Mouse (Mus musculus) myocyte (in vitro differentiated cells): ENCODE results near the gene A230072I06Rik. TPM values are rescaled to one million over a fixed set of nuclear protein-coding genes. Genes with fewer than 3 reads are reported as not detected.

Experiments
- H3K27me3 ChIP-seq: one replicate; pipeline ENCODE4 v1.6.1; 2011; ENCODE audit not compliant: control insufficient read depth, insufficient read depth, insufficient read length
- H3K36me3 ChIP-seq: one replicate; pipeline ENCODE4 v1.6.1; 2011; ENCODE audit not compliant: control insufficient read depth, insufficient read depth
- H3K4me2 ChIP-seq: one replicate; pipeline ENCODE4 v1.6.1; 2011; ENCODE audit warnings: low read depth, control low read depth
- H3K4me3 ChIP-seq: one replicate; pipeline ENCODE4 v1.5.1; 2011; ENCODE audit warnings: mild to moderate bottlenecking, control low read depth, moderate library complexity
- H3K79me2 ChIP-seq: one replicate; pipeline ENCODE4 v1.6.1; 2011; ENCODE audit not compliant: control insufficient read depth, insufficient read depth
- H3ac ChIP-seq: one replicate; pipeline ENCODE4 v1.6.1; 2011; ENCODE audit not compliant: control insufficient read depth, insufficient read length
- CEBPB ChIP-seq: IDR thresholded peaks from 2 replicates; pipeline ENCODE4 v1.6.1; 2011; ENCODE audit warnings: mild to moderate bottlenecking, moderate library complexity; ENCODE audit not compliant: poor library complexity, insufficient read depth, severe bottlenecking
- E2F4 ChIP-seq: IDR thresholded peaks from one replicate; pipeline ENCODE4 v1.6.1; 2011; ENCODE audit warnings: mild to moderate bottlenecking, control low read depth, moderate library complexity; ENCODE audit not compliant: insufficient read depth
- MAX ChIP-seq: IDR thresholded peaks from one replicate; pipeline ENCODE4 v1.6.1; 2011; ENCODE audit warnings: low read depth, mild to moderate bottlenecking, control low read depth
- MYOD1 ChIP-seq, 3 experiments: IDR thresholded peaks; one replicate each; pipeline ENCODE4 v1.6.1; 2011; ENCODE audit warnings: control low read depth in 2 of 3, low read depth in 2 of 3, mild to moderate bottlenecking in 2 of 3, moderate library complexity in 1 of 3; ENCODE audit not compliant: insufficient read length in 2 of 3, control insufficient read depth in 1 of 3
- MYOG ChIP-seq, 3 experiments: IDR thresholded peaks; one replicate each; pipeline ENCODE4 v1.6.1; 2011; ENCODE audit warnings: control low read depth in 2 of 3, low read depth in 2 of 3, mild to moderate bottlenecking in 2 of 3; ENCODE audit not compliant: insufficient read length in 2 of 3, control insufficient read depth in 1 of 3, insufficient read depth in 1 of 3
- POLR2A ChIP-seq: IDR thresholded peaks from one replicate; pipeline ENCODE4 v1.6.1; 2011; ENCODE audit warnings: low read depth, mild to moderate bottlenecking, control low read depth, moderate library complexity; ENCODE audit not compliant: insufficient read length
- POLR2AphosphoS2 ChIP-seq: IDR thresholded peaks from one replicate; pipeline ENCODE4 v1.6.1; 2011; ENCODE audit warnings: low read depth, control low read depth; ENCODE audit not compliant: insufficient read length
- REST ChIP-seq: IDR thresholded peaks from one replicate; pipeline ENCODE4 v1.6.1; 2011; ENCODE audit warnings: mild to moderate bottlenecking, control low read depth, moderate library complexity; ENCODE audit not compliant: insufficient read depth, insufficient read length
- SRF ChIP-seq: IDR thresholded peaks from one replicate; pipeline ENCODE4 v1.6.1; 2011; ENCODE audit warnings: low read depth; ENCODE audit not compliant: control insufficient read depth, insufficient read length
- TCF12 ChIP-seq: IDR thresholded peaks from one replicate; pipeline ENCODE4 v1.6.1; 2011; ENCODE audit warnings: mild to moderate bottlenecking, control low read depth; ENCODE audit not compliant: poor library complexity, insufficient read depth, severe bottlenecking
- TCF3 ChIP-seq: IDR thresholded peaks from one replicate; pipeline ENCODE4 v1.6.1; 2011; ENCODE audit warnings: low read depth, control low read depth; ENCODE audit not compliant: insufficient read length
- USF1 ChIP-seq: IDR thresholded peaks from one replicate; pipeline ENCODE4 v1.6.1; 2011; ENCODE audit warnings: low read depth, mild to moderate bottlenecking, control low read depth, moderate library complexity
- polyA plus RNA-seq: library from polyadenylated mRNA; unstranded; fragments of >200 nt; fragmentation: generic; extraction: Trizol; gene quantifications from one replicate; pipeline ENCODE4 v1.2.1, GENCODE M21; 2012; ENCODE audit warnings: missing spikeins

A230072I06Rik gene
- polyA plus RNA-seq, 1 experiment = not detected

GRCm38 (mm10) chr8:12259890-12260289 lies 18.7 kb upstream of the A230072I06Rik start:
- H3K36me3 ChIP-seq = no peaks in the 10 kb centered on the region
- TF ChIP-seq MYOG (IDR thresholded peaks at IDR 0.05; ENCODE audit: control insufficient read depth in 1 of 3, insufficient read depth in 1 of 3, insufficient read length in 2 of 3, low read depth in 2 of 3) = no peak
- TF ChIP-seq POLR2AphosphoS2 = no peak
- no peak for TF ChIP-seq POLR2A
- TF ChIP-seq E2F4 = no peak
- H3ac ChIP-seq = no peak overlapping the region
- H3K4me2 ChIP-seq = no peak overlapping the region
- no peak overlapping the region for H3K4me3 ChIP-seq
- H3K79me2 ChIP-seq = no peaks in the 10 kb centered on the region
- H3K27me3 ChIP-seq = no peaks in the 10 kb centered on the region

- H3K4me3 ChIP-seq = no peak overlapping the region
- no peak for TF ChIP-seq MYOD1 (IDR thresholded peaks at IDR 0.05; ENCODE audit: control insufficient read depth in 1 of 3, insufficient read length in 2 of 3, low read depth in 2 of 3)
- no peak for TF ChIP-seq E2F4
- no peak for TF ChIP-seq MAX
- TF ChIP-seq POLR2AphosphoS2 = no peak
- no peak for TF ChIP-seq CEBPB
- TF ChIP-seq MYOG (IDR thresholded peaks at IDR 0.05; ENCODE audit: control insufficient read depth in 1 of 3, insufficient read depth in 1 of 3, insufficient read length in 2 of 3, low read depth in 2 of 3) = no peak
- no peak for TF ChIP-seq REST
- no peak for TF ChIP-seq USF1
- TF ChIP-seq TCF3 = no peak
- TF ChIP-seq SRF = no peak
- no peak for TF ChIP-seq TCF12
- TF ChIP-seq POLR2A = no peak
- no peaks in the 10 kb centered on the region for H3K79me2 ChIP-seq
- H3ac ChIP-seq = no peak overlapping the region
- no peaks in the 10 kb centered on the region for H3K27me3 ChIP-seq
- no peaks in the 10 kb centered on the region for H3K36me3 ChIP-seq
- H3K4me2 ChIP-seq = no peak overlapping the region
Measured at GRCm38 (mm10) chr8:12260476-12261029, 18.1 kb upstream of the A230072I06Rik start.

- no peak overlapping the region for H3K4me2 ChIP-seq
- H3K79me2 ChIP-seq = no peaks in the 10 kb centered on the region
- no peaks in the 10 kb centered on the region for H3K27me3 ChIP-seq
- TF ChIP-seq POLR2AphosphoS2 = no peak
- no peak for TF ChIP-seq TCF3
- no peak for TF ChIP-seq TCF12
- TF ChIP-seq SRF = no peak
- TF ChIP-seq MAX = no peak
- no peak for TF ChIP-seq E2F4
- no peak for TF ChIP-seq POLR2A
- TF ChIP-seq REST = no peak
- TF ChIP-seq MYOD1 (IDR thresholded peaks at IDR 0.05; ENCODE audit: control insufficient read depth in 1 of 3, insufficient read length in 2 of 3, low read depth in 2 of 3) = no peak
- no peak for TF ChIP-seq CEBPB
- TF ChIP-seq MYOG (IDR thresholded peaks at IDR 0.05; ENCODE audit: control insufficient read depth in 1 of 3, insufficient read depth in 1 of 3, insufficient read length in 2 of 3, low read depth in 2 of 3) = no peak
- TF ChIP-seq USF1 = no peak
- no peak overlapping the region for H3K4me3 ChIP-seq
- H3ac ChIP-seq = no peak overlapping the region
- no peaks in the 10 kb centered on the region for H3K36me3 ChIP-seq
Measured at GRCm38 (mm10) chr8:12261556-12261955, 17.1 kb upstream of the A230072I06Rik start.

GRCm38 (mm10) chr8:12264996-12265395 lies 13.6 kb upstream of the A230072I06Rik start:
- TF ChIP-seq POLR2A = no peak
- no peak for TF ChIP-seq MYOG (IDR thresholded peaks at IDR 0.05; ENCODE audit: control insufficient read depth in 1 of 3, insufficient read depth in 1 of 3, insufficient read length in 2 of 3, low read depth in 2 of 3)
- TF ChIP-seq SRF = no peak
- TF ChIP-seq E2F4 = no peak
- no peak for TF ChIP-seq MYOD1 (IDR thresholded peaks at IDR 0.05; ENCODE audit: control insufficient read depth in 1 of 3, insufficient read length in 2 of 3, low read depth in 2 of 3)
- TF ChIP-seq USF1 = no peak
- no peak for TF ChIP-seq POLR2AphosphoS2
- TF ChIP-seq MAX = no peak
- TF ChIP-seq CEBPB = no peak
- no peak for TF ChIP-seq REST
- TF ChIP-seq TCF12 = no peak
- no peak for TF ChIP-seq TCF3
- no peak overlapping the region for H3K4me3 ChIP-seq
- H3K4me2 ChIP-seq = no peak overlapping the region
- H3ac ChIP-seq = no peak overlapping the region
- H3K27me3 ChIP-seq = no peaks in the 10 kb centered on the region
- no peaks in the 10 kb centered on the region for H3K36me3 ChIP-seq
- H3K79me2 ChIP-seq = no peaks in the 10 kb centered on the region

- no peaks in the 10 kb centered on the region for H3K79me2 ChIP-seq
Measured at GRCm38 (mm10) chr8:12267863-12268262, 10.8 kb upstream of the A230072I06Rik start.

More at GRCm38 (mm10) chr8:12267863-12268262, 10.8 kb upstream of the A230072I06Rik start:
- TF ChIP-seq TCF12 (no peak), TCF3 (no peak), REST (no peak)
- no peak overlapping the region for H3K4me3 ChIP-seq
- no peaks in the 10 kb centered on the region for H3K27me3 ChIP-seq
- no peak overlapping the region for H3K4me2 ChIP-seq
- no peak overlapping the region for H3ac ChIP-seq
- no peaks in the 10 kb centered on the region for H3K36me3 ChIP-seq
